Mouse (Mus musculus): ENCODE measurements around the gene Dixdc1.

GRCm38 (mm10) chr9:50727925-50728651 lies 11.2 kb downstream of the Dixdc1 start:
- no peak for TF ChIP-seq CTCF (IDR thresholded peaks at IDR 0.05; ENCODE audit: control insufficient read depth, insufficient read depth, low read length)
- TF ChIP-seq POLR2A (IDR thresholded peaks at IDR 0.05; ENCODE audit: borderline replicate concordance, control insufficient read depth, low read depth, low read length): no peak
